Mouse (Mus musculus): ENCODE measurements at regions not wholly inside any gene's neighbourhood (a gene's known extent, or its start where the extent isn't known, plus 50 kb on each side); places are given as distances from the start of the nearest gene placed in this dataset.

- DNase-seq (ENCODE audit: low read depth, low spot score) = no peak
These were observed 56.8 kb downstream of the Fam110c start for GRCm38 (mm10) chr12:31130434-31130833.

- DNase-seq (ENCODE audit: low read depth, low spot score) = no peak
These were observed 60.9 kb downstream of the Fam110c start for GRCm38 (mm10) chr12:31134465-31134992.

GRCm38 (mm10) chr12:31136364-31136763 is 62.7 kb downstream of the Fam110c start:
- DNase-seq (ENCODE audit: low read depth, low spot score) = no peak

DNA sequence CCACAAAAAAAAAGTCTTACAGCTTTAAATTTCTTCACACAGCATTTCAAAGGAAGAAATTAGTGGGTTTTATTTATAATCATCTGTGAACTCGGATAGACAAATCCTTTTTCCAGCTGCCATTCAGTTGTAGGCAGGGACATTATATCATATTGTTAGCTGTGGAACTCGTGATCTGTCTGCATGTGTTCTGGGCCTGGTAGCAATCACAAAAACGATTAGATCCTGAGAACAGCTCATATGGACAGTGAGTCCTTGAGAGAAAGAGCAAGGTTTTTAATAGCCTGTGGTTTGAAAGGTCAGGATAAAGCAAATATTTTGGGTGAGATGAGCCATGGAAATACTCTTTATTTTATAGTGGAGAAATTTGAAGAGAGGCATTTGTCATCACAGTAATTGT is 63.2 kb downstream of the Fam110c start:
- no peak for DNase-seq (ENCODE audit: low read depth, low spot score)

DNA sequence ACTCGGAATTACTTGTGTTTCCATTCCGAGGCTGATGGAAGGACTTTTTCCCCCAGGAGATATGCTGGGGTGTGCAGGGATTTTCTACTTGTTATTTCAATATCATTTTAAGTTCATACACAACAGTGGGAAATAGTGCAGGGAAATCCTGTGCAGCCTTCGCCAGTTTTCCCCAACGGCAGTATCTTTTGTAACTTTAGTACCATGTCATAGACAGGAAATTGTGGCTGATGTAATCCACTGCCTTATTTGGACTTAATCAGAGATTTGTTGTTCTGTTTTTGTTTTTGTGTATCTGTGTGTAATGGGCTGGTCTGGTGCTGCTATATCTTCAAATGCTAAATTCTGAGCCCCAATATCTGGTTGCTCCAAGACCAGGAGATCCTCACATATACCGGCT is 63.8 kb downstream of the Fam110c start:
- no peak for DNase-seq (ENCODE audit: low read depth, low spot score)

- DNase-seq (ENCODE audit: low read depth, low spot score) = no peak
These were observed 66.2 kb downstream of the Fam110c start for GRCm38 (mm10) chr12:31139853-31140252.

DNA sequence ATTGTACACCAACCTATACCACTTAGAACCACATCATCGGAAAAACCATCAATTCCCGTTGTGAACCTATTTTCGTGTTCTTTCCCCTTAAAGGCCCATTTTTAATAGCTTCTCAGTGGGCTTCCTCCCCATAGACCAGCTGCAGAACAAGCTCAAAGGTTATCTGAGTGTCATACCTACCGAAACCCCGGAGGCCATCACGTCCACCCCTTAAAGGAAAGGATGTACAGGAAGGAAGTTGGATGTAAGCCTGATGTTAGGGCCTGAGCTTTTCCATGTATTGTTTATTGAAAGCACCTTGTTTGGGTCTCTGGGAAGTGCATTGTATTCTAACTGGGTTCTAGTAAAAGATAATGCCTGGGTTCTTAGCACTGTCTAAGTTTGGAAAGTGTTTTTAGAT is 69.6 kb downstream of the Fam110c start:
- no peak for DNase-seq (ENCODE audit: low read depth, low spot score)

- DNase-seq (ENCODE audit: low read depth, low spot score) = peak; percentile 49
These were observed 71.5 kb downstream of the Fam110c start for GRCm38 (mm10) chr12:31145032-31145781.

DNA sequence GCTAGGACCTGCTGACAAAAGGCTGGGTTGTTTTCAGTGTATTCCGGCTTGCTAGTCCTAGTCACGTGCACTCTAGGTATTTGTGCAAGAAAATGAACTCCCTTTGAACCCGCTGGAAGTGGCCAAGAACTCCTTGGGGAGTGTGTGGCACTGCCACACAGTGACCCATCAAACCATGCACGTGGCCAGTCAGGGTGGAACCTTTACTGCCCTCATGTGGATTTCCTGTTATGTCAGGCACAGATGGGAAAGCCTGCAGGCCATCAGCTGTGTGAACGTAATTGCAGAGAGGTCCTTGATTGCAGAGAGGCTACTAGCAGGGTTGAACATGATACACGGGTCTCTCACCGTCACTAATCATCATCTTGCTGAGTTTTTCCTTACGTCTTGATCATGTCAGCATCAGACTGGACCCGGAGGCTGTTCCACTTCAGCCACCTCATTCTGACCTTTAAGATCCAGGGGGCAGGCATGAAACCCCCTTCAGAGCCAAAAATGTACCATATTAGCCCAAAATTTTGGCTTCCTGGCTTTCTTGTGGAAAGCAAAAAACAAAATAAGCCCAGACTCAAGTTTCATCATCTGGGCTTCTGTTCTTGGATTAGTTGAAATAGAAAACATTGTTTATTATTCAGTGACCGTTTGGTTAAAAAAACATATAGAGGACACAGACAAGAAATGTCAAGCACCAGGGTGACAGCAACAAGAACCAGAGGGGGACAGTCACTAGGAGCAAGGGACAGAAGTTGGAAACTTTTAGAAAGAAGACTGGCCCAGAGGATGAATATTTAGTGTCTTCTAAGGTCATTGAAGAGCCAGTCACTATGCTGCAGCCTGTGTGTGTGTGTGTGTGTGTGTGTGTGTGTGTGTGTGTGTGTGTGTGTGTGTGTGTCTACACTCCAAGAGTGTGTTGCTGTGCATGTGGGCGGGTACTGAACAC is 75.0 kb downstream of the Fam110c start:
- DNase-seq (ENCODE audit: low read depth, low spot score) = no peak

- no peak for DNase-seq (ENCODE audit: low read depth, low spot score)
These were observed 80.1 kb downstream of the Fam110c start for GRCm38 (mm10) chr12:31153720-31154119.

DNA sequence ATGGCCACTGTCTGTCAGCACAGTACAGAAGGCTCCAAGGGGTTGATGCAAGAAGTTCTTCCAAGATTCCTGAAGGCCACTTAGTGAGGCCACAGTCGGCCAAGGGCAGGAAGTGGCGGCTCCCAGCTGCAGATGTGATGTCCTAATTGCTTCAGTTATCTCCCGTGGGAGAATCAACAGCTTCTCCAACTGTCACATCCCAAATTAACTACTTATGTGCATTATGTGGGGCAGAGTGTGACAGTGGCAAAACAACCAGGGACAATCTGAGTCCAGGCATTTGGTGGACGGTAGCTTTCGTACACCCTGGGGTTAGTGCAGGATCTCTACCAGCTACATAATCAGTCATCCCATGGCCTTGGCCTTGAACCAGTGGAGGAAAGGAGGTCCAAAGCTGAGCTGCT is 80.9 kb downstream of the Fam110c start:
- no peak for DNase-seq (ENCODE audit: low read depth, low spot score)

- DNase-seq (ENCODE audit: low read depth, low spot score) = no peak
These were observed 82.6 kb downstream of the Fam110c start for GRCm38 (mm10) chr12:31156154-31156720.

- DNase-seq (ENCODE audit: low read depth, low spot score) = no peak
These were observed 83.1 kb upstream of the Gm6993 start for GRCm38 (mm10) chr12:31157453-31157852.

GRCm38 (mm10) chr12:31157890-31158289 is 82.7 kb upstream of the Gm6993 start:
- DNase-seq (ENCODE audit: low read depth, low spot score) = no peak

DNA sequence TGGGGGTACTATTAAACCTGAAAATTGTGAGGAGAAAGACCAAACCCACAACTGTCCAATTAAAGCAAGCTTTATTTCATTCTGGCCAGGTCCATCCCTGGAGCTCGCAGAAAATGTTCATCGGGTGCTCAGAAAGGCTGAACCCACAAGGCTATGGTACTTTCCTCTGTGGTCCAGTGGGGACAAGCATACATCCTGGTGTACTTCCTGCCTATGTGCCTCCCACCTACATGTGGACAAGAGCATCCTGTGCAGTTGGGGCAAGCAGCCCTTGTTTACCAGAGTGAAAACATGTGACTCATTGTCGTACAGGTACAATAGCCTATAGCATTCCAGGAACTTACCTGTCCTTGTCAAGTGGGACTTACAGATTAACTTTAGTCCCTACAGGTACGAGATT is 81.7 kb upstream of the Gm6993 start:
- DNase-seq (ENCODE audit: low read depth, low spot score) = no peak

- DNase-seq (ENCODE audit: low read depth, low spot score) = no peak
These were observed 81.2 kb upstream of the Gm6993 start for GRCm38 (mm10) chr12:31159378-31159777.

- peak; percentile 82 for DNase-seq (ENCODE audit: low read depth, low spot score)
These were observed 72.2 kb upstream of the Gm6993 start for GRCm38 (mm10) chr12:31168221-31168890.

DNA sequence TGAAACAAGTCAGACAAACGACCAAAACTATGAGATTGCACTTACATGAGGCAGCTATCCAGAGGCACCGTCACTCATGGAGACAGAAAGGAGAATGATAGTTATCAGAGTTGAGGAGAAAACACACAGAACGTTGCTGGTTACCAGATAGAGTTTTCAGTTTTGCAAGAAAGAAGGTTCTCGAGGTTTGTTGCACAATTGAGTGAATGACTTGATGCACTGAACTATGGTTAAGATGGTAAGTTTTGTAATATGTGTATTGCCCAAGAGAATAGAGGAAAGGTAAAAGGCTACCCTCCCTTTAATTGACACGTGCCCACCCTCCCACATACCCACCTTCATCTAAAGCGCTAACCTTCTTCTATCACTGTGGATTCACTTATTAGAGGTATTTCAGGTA is 70.5 kb upstream of the Gm6993 start:
- DNase-seq (ENCODE audit: low read depth, low spot score) = peak; percentile 27

DNA sequence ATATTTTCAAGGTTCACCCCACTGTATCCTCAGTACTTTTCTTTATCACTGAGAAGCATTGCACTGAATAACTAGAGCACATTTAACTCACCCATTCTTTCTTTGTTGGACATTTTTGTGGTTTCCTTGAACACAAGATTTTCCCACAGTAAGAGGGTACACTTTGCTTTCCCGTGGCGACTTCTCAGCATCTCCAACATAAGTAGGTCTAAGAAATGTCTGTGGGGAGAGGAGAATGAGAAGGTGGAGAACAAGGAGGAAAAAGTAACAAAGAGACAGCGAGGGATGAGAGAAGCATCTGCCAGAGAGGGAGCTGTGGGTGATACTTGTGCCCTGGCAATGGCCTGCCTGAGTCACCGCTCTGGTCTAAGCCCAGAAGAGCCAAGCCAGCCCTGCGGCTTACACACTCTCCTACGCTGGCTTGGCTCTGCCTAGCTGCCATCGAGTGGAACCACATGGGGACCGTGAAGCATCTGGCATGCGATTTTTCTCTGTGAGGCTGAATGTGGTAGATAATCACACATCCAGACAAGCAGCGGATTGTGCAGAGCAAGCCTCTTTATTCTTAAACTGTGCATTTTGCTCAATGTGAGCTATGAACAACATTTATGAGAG is 69.9 kb upstream of the Gm6993 start:
- peak; percentile 96 for DNase-seq (ENCODE audit: low read depth, low spot score)

DNA sequence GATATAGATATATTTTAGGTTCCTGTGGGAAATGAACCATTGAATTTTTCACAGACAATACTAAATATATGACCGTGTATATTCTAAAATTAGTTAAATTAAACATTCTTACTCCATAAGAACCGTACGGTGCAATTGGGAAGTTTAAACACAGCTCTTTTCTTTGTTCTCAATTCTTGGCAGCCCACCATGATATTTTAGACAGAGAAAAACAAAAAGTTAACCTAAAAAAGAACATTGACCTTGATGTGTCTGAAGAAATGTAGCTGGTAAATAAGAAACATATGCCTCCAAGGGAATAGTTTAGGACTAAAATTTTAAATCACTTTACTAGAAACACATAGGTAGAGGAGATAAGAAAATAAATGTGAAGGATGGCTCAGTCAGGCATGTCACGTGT is 68.6 kb upstream of the Gm6993 start:
- peak; percentile 26 for DNase-seq (ENCODE audit: low read depth, low spot score)

Measured in 3T3-L1 (cell line).